Mouse (Mus musculus) bone marrow, adult 2 months (tissue): ENCODE measurements at regions not wholly inside any gene's neighbourhood (a gene's known extent, or its start where the extent isn't known, plus 50 kb on each side); places are given as distances from the start of the nearest gene placed in this dataset.

Experiments used
- CTCF ChIP-seq: fragments of 200-500 bp; IDR thresholded peaks from 2 replicates; pipeline ENCODE4 v1.5.1; 2011; ENCODE audit warnings: low read length, control low read depth; ENCODE audit not compliant: control insufficient read depth, insufficient read depth
- POLR2A ChIP-seq: fragments of 200-500 bp; IDR thresholded peaks from 2 replicates; pipeline ENCODE4 v1.6.1; 2011; ENCODE audit warnings: low read depth, mild to moderate bottlenecking, control low read depth, low read length, borderline replicate concordance; ENCODE audit not compliant: control insufficient read depth

- TF ChIP-seq CTCF (no peak), POLR2A (no peak)
Observed at GRCm38 (mm10) chr16:55484391-55484790, 186.6 kb upstream of the Zpld1 start.
